Mouse (Mus musculus): ENCODE measurements around the gene Olfr525. TPM values are rescaled to one million over a fixed set of nuclear protein-coding genes. Genes with fewer than 3 reads are reported as not detected.

The Olfr525 gene
- not detected in 2 replicates for polyA plus RNA-seq (2012; rRNA removed)

DNA sequence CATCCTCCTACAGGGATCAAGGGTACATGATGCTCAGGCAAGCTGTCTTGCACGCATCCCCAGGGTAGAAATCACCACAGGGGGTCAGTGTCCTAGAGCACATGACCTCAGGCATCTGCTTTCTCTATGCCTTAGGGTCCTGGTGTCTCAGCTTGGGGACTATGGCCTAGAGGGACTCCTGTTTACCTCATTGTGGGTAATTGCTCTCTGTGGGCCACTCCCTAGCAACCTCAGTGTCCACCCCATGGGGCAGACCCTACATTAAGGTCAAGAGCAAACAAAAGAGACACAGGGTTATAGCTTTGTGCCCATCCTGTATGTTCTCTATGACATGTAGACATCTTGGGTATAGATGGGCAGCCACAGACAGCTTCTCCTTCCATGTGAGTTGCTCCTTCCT, at the start of gene Olfr525:
Gene Olfr525 (plus strand): TSS at position 301 of the 400 bp plus-strand sequence.

DNA sequence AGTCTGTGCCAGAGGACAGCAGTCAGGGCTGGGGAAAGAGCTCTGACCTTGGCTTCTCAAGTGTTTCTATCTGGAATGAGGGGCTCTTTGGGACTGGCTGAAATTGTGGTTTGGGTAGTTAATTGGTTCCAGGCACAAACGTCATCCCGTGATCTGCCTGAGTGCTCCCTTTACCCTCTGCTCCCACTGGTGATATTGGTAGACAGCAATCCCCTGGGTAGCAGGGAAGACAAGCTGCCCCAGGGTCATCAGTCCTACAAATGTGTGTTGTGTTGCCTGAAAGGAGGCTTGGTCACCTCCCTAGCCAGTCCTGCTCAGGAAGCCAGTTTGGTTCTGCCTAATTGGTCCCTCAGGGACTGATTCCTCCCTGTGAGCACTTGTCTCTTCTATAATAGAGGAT, 13.1 kb downstream of the Olfr525 start, which contains the start of gene Olfr527:
Gene Olfr527 (plus strand): TSS at position 301 of the 400 bp plus-strand sequence.

DNA sequence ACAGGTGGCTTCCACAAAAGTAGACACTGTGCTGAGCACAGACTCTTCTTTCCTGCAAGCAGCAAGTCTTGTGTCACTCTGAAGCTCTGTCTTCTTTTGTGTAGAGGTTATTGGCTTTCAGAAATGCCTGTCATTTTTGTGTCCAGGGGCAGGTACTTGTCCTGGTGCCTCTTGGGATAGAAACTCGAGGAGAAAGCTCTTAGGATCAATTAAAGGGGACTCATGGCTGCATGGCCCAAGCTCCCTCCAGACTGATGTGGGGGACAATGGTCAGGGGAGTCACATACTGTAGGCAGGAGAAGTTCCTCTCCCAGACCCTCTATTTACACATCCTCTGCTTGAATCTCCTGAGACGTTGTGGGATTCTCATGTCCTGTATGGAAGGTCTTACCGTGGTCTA, 40.9 kb downstream of the Olfr525 start, which contains the start of gene Olfr60:
Gene Olfr60 (minus strand): TSS at position 101 of the 400 bp plus-strand sequence.

DNA sequence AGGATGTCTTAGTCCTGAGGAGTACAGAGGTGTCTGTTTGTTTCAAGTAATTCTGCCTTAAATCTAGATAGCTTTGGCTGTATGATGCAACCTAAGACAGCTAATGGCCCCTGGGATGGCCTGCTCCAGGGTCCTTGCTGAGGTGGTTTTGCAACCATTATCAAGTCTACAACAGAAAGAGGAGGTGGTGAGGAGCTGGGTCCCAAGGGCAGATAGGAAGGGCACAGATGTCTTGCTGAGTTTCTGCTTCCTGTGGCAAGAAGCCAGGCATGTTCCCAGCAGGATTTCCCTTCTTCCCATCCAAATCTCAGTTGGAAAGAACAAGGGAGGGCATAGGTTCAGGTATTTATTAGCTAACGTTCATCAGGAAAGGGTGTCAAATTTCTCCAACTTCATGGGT, 55.6 kb downstream of the Olfr525 start, which contains the start of gene Olfr530:
Gene Olfr530 (minus strand): TSS at position 101 of the 400 bp plus-strand sequence.

Other genes starting within 250 kb of the Olfr525 start
- gene Caly, start 238.3 kb upstream of the Olfr525 start, polyA plus RNA-seq (2012; rRNA removed), result 0.10 and 0.16 TPM in 2 replicates
- 0.13 and 2.6 TPM in 2 replicates for gene Prap1, start 227.5 kb upstream of the Olfr525 start, polyA plus RNA-seq (2012; rRNA removed)
- gene Fuom, start 218.4 kb upstream of the Olfr525 start, polyA plus RNA-seq (2012; rRNA removed), result 41.2 and 46.1 TPM in 2 replicates
- 23.8 and 27.8 TPM in 2 replicates for gene Paox, start 205.1 kb upstream of the Olfr525 start, polyA plus RNA-seq (2012; rRNA removed)
- gene Echs1, start 204.4 kb upstream of the Olfr525 start, polyA plus RNA-seq (2012; rRNA removed), result 112 and 123 TPM in 2 replicates
- 15.7 and 16.2 TPM in 2 replicates for gene Mtg1, start 183.3 kb upstream of the Olfr525 start, polyA plus RNA-seq (2012; rRNA removed)
- gene Sprn, start 166.0 kb upstream of the Olfr525 start, polyA plus RNA-seq (2012; rRNA removed), result 0.01 and 0.04 TPM in 2 replicates
- gene Olfr522, start 156.1 kb upstream of the Olfr525 start, polyA plus RNA-seq (2012; rRNA removed), result not detected in 2 replicates
- not detected in 2 replicates for gene Olfr523, start 147.6 kb upstream of the Olfr525 start, polyA plus RNA-seq (2012; rRNA removed)
- gene Olfr524, start 114.9 kb upstream of the Olfr525 start, polyA plus RNA-seq (2012; rRNA removed), result not detected in 2 replicates
- 0.05 and 0.06 TPM in 2 replicates for gene Cd163l1, start 102.6 kb upstream of the Olfr525 start, polyA plus RNA-seq (2012; rRNA removed)
- 0.01 TPM in 1 of 2 replicates, not detected in the other for gene 5830411N06Rik, start 73.6 kb upstream of the Olfr525 start, polyA plus RNA-seq (2012; rRNA removed)
- not detected in 2 replicates for gene Olfr527, start 13.2 kb downstream of the Olfr525 start, polyA plus RNA-seq (2012; rRNA removed)
- not detected in 2 replicates for gene Olfr60, start 40.8 kb downstream of the Olfr525 start, polyA plus RNA-seq (2012; rRNA removed)
- not detected in 2 replicates for gene Olfr530, start 55.5 kb downstream of the Olfr525 start, polyA plus RNA-seq (2012; rRNA removed)
- gene Olfr531, start 82.1 kb downstream of the Olfr525 start, polyA plus RNA-seq (2012; rRNA removed), result not detected in 2 replicates
- not detected in 2 replicates for gene Olfr532, start 100.8 kb downstream of the Olfr525 start, polyA plus RNA-seq (2012; rRNA removed)
- not detected in 2 replicates for gene Olfr533, start 142.5 kb downstream of the Olfr525 start, polyA plus RNA-seq (2012; rRNA removed)
- gene Olfr535, start 163.4 kb downstream of the Olfr525 start, polyA plus RNA-seq (2012; rRNA removed), result not detected in 2 replicates
- gene Olfr536, start 186.5 kb downstream of the Olfr525 start, polyA plus RNA-seq (2012; rRNA removed), result not detected in 2 replicates
- not detected in 2 replicates for gene Olfr538, start 247.0 kb downstream of the Olfr525 start, polyA plus RNA-seq (2012; rRNA removed)

Measured in liver, embryonic 18 days (tissue).